Mouse (Mus musculus) small intestine, adult 2 months (tissue): Measurements from ENCODE around the gene Ncdn. TPM values are rescaled to one million over a fixed set of nuclear protein-coding genes. Genes with fewer than 3 reads are reported as not detected.

Experiments
- H3K27ac ChIP-seq: fragments of 200-500 bp; 2 replicates; pipeline ENCODE4 v1.5.1; 2012; ENCODE audit warnings: low read depth, low read length, control low read depth, inconsistent platforms; ENCODE audit not compliant: insufficient read depth
- H3K27me3 ChIP-seq: fragments of 200-500 bp; 2 replicates; pipeline ENCODE4 v1.6.1; 2012; ENCODE audit warnings: mild to moderate bottlenecking, moderate library complexity, low read length, inconsistent platforms; ENCODE audit not compliant: control insufficient read depth, insufficient read depth
- H3K36me3 ChIP-seq: fragments of 200-500 bp; 2 replicates; pipeline ENCODE4 v1.6.1; 2012; ENCODE audit warnings: mild to moderate bottlenecking, low read length, control low read depth, inconsistent platforms; ENCODE audit not compliant: control insufficient read depth, insufficient read depth
- H3K4me1 ChIP-seq: fragments of 200-500 bp; 2 replicates; pipeline ENCODE4 v1.6.1; 2012; ENCODE audit warnings: low read length, inconsistent platforms, mixed read lengths; ENCODE audit not compliant: control insufficient read depth, insufficient read depth, insufficient read length
- H3K4me3 ChIP-seq: fragments of 200-500 bp; 2 replicates; pipeline ENCODE4 v1.5.1; 2012; ENCODE audit warnings: low read depth, mild to moderate bottlenecking, control low read depth, inconsistent platforms, low read length, moderate library complexity
- CTCF ChIP-seq: fragments of 200-500 bp; IDR thresholded peaks from 2 replicates; pipeline ENCODE4 v1.5.1; 2012; ENCODE audit warnings: low read depth, mild to moderate bottlenecking, control low read depth, inconsistent platforms, low read length, moderate library complexity, mixed read lengths; ENCODE audit not compliant: insufficient replicate concordance, insufficient read length; ENCODE audit errors: extremely low read depth
- POLR2A ChIP-seq: fragments of 200-500 bp; IDR thresholded peaks from 2 replicates; pipeline ENCODE4 v1.6.1; 2012; ENCODE audit warnings: low read depth, mild to moderate bottlenecking, control low read depth, inconsistent platforms, low read length, moderate library complexity
- WGBS: fragments of 180-500 bp; shearing (Covaris S2); methylation state at CpG from one replicate; pipeline ENCODE4 v1.1.7; 2018; 5-methylcytosine and 5-hydroxymethylcytosine counted together
- polyA plus RNA-seq: library from polyadenylated mRNA; depleted of rRNA; stranded (reverse); fragments of >200 nt; gene quantifications from 2 replicates; pipeline ENCODE4 v1.2.3, GENCODE M21; 2012

Gene Ncdn
- polyA plus RNA-seq, 1 experiment: 27.2 TPM

GRCm38 (mm10) chr4:126763483-126763882 lies 10.2 kb upstream of the Ncdn start:
- peaks cover 31% of the 10 kb centered on the region for H3K36me3 ChIP-seq
- peaks cover 12% of the 10 kb centered on the region for H3K4me1 ChIP-seq
- peak overlapping the region; percentile 96 for H3K27ac ChIP-seq
- no peaks in the 10 kb centered on the region for H3K27me3 ChIP-seq
- H3K4me3 ChIP-seq: no peak overlapping the region
- 20% methylated on average over 2 of the region's 2 CpGs for WGBS
- TF ChIP-seq POLR2A (no peak), CTCF (no peak)

GRCm38 (mm10) chr4:126762586-126763359 lies 9.5 kb upstream of the Ncdn start:
- Histone ChIP-seq H3K4me3 (peak overlapping the region; percentile 19; the same call in 1 of the 2 replicates), H3K27me3 (no peaks in the 10 kb centered on the region), H3K36me3 (peaks cover 37% of the 10 kb centered on the region), H3K4me1 (peaks cover 12% of the 10 kb centered on the region), H3K27ac (peak overlapping the region; percentile 96)
- 22% methylated on average over 11 of the region's 11 CpGs for WGBS
- TF ChIP-seq CTCF (no peak), POLR2A (no peak)

- Histone ChIP-seq H3K36me3 (peaks cover 38% of the 10 kb centered on the region), H3K27me3 (no peaks in the 10 kb centered on the region), H3K4me3 (no peak overlapping the region), H3K4me1 (peaks cover 18% of the 10 kb centered on the region), H3K27ac (no peak overlapping the region)
- TF ChIP-seq POLR2A: no peak
- no peak for TF ChIP-seq CTCF
- WGBS: 88% methylated on average over 2 of the region's 2 CpGs
Observed at GRCm38 (mm10) chr4:126759435-126759834, 6.2 kb upstream of the Ncdn start.

- peak overlapping the region; percentile 10; the same call in 1 of the 2 replicates for H3K4me3 ChIP-seq
Observed at GRCm38 (mm10) chr4:126758299-126758698, 5.1 kb upstream of the Ncdn start.

GRCm38 (mm10) chr4:126756766-126757165 lies 3.5 kb upstream of the Ncdn start:
- TF ChIP-seq CTCF (no peak), POLR2A (no peak)
- WGBS: 17% methylated on average over 4 of the region's 4 CpGs
- Histone ChIP-seq H3K4me1 (peaks cover 17% of the 10 kb centered on the region), H3K27ac (peak overlapping the region; percentile 81), H3K36me3 (peaks cover 29% of the 10 kb centered on the region), H3K4me3 (peak overlapping the region; percentile 47), H3K27me3 (no peaks in the 10 kb centered on the region)

More at GRCm38 (mm10) chr4:126758299-126758698, 5.1 kb upstream of the Ncdn start:
- Histone ChIP-seq H3K36me3 (peaks cover 32% of the 10 kb centered on the region), H3K27me3 (no peaks in the 10 kb centered on the region), H3K27ac (no peak overlapping the region), H3K4me1 (peaks cover 14% of the 10 kb centered on the region)
- 77% methylated on average over 5 of the region's 5 CpGs for WGBS
- TF ChIP-seq CTCF (no peak), POLR2A (no peak)

GRCm38 (mm10) chr4:126754736-126755374 lies 1.6 kb upstream of the Ncdn start:
- Histone ChIP-seq H3K36me3 (peaks cover 21% of the 10 kb centered on the region), H3K4me1 (peaks cover 16% of the 10 kb centered on the region), H3K27me3 (no peaks in the 10 kb centered on the region), H3K27ac (peak overlapping the region; percentile 89), H3K4me3 (no peak overlapping the region)
- TF ChIP-seq CTCF (no peak), POLR2A (no peak)
- 16% methylated on average over 12 of the region's 12 CpGs for WGBS

- Histone ChIP-seq H3K4me3 (peak overlapping the region; percentile 94), H3K27ac (peak overlapping the region; percentile 87)
- no peak for TF ChIP-seq CTCF
Observed at GRCm38 (mm10) chr4:126754231-126754611, 983 bp upstream of the Ncdn start.

More at GRCm38 (mm10) chr4:126754231-126754611, 983 bp upstream of the Ncdn start:
- H3K4me1 ChIP-seq: peaks cover 16% of the 10 kb centered on the region
- H3K36me3 ChIP-seq: peaks cover 17% of the 10 kb centered on the region
- H3K27me3 ChIP-seq: no peaks in the 10 kb centered on the region
- WGBS: 2% methylated on average over 12 of the region's 12 CpGs
